Mouse (Mus musculus) ES-E14 (cell line): ENCODE results near the gene Mmgt2. TPM values are rescaled to one million over a fixed set of nuclear protein-coding genes. Genes with fewer than 3 reads are reported as not detected.

ENCODE experiments used
- DNase-seq: peaks from one replicate; pipeline ENCODE4 v3.0.0-alpha.2; 2013; ENCODE audit warnings: low read depth, low spot score
- H3K27ac ChIP-seq: 2 replicates; pipeline ENCODE4 v1.5.1; 2012; ENCODE audit warnings: low read depth, mild to moderate bottlenecking, low read length, moderate library complexity, mixed read lengths; ENCODE audit not compliant: poor library complexity, insufficient read depth, severe bottlenecking
- H3K36me3 ChIP-seq: 2 replicates; pipeline ENCODE4 v1.6.1; 2012; ENCODE audit warnings: mild to moderate bottlenecking, low read length, moderate library complexity, mixed read lengths; ENCODE audit not compliant: control insufficient read depth, poor library complexity, insufficient read depth, severe bottlenecking
- H3K4me1 ChIP-seq, 2 experiments: fragments of 150-350 bp in 1 of 2; sonication (generic) in 1 of 2; 2 replicates each; pipeline ENCODE4 v1.6.1; 2012; ENCODE audit warnings: low read length in 2 of 2, mild to moderate bottlenecking in 1 of 2, mixed read lengths in 1 of 2; ENCODE audit not compliant: control insufficient read depth in 2 of 2, insufficient read depth in 2 of 2, poor library complexity in 1 of 2
- H3K4me3 ChIP-seq, 2 experiments: fragments of 150-350 bp in 1 of 2; sonication (generic) in 1 of 2; 2 replicates each; pipeline ENCODE4 v1.5.1; 2012; ENCODE audit warnings: low read length in 2 of 2, low read depth in 1 of 2, mild to moderate bottlenecking in 1 of 2, mixed read lengths in 1 of 2; ENCODE audit not compliant: insufficient read depth in 1 of 2, poor library complexity in 1 of 2, severe bottlenecking in 1 of 2
- H3K9ac ChIP-seq: 2 replicates; pipeline ENCODE4 v1.6.1; 2012; ENCODE audit warnings: low read depth, mild to moderate bottlenecking, low read length, mixed read lengths; ENCODE audit not compliant: poor library complexity, insufficient read depth, severe bottlenecking
- H3K9me3 ChIP-seq: fragments of 150-350 bp; sonication (generic); 2 replicates; pipeline ENCODE4 v1.6.1; 2012; ENCODE audit warnings: low read depth, mild to moderate bottlenecking, low read length; ENCODE audit not compliant: control insufficient read depth, insufficient read depth
- CHD2 ChIP-seq: IDR thresholded peaks from 2 replicates; pipeline ENCODE4 v1.6.1; 2014; ENCODE audit warnings: mild to moderate bottlenecking, low read depth, low read length, inconsistent platforms
- HCFC1 ChIP-seq: IDR thresholded peaks from 2 replicates; pipeline ENCODE4 v1.6.1; 2012; ENCODE audit warnings: low read length, inconsistent platforms, borderline replicate concordance; ENCODE audit not compliant: insufficient read depth
- MAFK ChIP-seq: IDR thresholded peaks from 2 replicates; pipeline ENCODE4 v1.6.1; 2014; ENCODE audit warnings: mild to moderate bottlenecking, low read depth, low read length, inconsistent platforms; ENCODE audit not compliant: insufficient read depth
- ZC3H11A ChIP-seq: IDR thresholded peaks from 2 replicates; pipeline ENCODE4 v1.6.1; 2012; ENCODE audit warnings: low read depth, mild to moderate bottlenecking, inconsistent platforms, low read length, borderline replicate concordance
- ZNF384 ChIP-seq: IDR thresholded peaks from 2 replicates; pipeline ENCODE4 v1.6.1; 2012; ENCODE audit warnings: low read depth, low read length, inconsistent platforms
- in situ Hi-C, 2 experiments: fragments of 600-800 bp; cut with MboI; formaldehyde crosslinking; loops; one replicate each; pipeline ENCODE4 v1.15.1; 2025; ENCODE audit warnings: low sequenced_read_pairs in 2 of 2, inconsistent platforms in 1 of 2; ENCODE audit not compliant: unreplicated experiment in 2 of 2
- total RNA-seq: library from RNA; depleted of rRNA; stranded (reverse); fragments of 300-350 nt; gene quantifications from 2 replicates; pipeline ENCODE4 v1.2.3, GENCODE M21; 2012

Gene Mmgt2
- total RNA-seq, 1 experiment: 11.4 TPM

DNA sequence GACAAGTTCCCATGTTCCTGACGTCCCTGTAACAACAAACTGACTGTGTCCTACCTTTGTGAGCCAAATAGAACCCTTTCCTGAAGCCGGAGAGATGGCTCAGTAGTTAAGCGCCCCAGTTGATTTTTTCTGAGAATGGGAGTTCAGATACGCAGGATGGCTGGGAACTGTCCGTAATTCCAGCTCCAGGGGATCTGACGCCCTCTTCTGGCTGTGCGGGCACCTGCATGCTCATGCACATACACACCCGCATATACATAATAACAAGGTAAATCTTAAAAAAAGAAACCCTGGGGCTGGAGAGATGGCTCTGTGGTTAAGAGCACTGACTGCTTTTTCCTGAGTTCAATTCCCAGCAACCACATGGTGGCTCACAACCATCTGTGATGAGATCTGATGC lies 46.7 kb downstream of the Mmgt2 start:
- in situ Hi-C loops: no loop called here
- H3K4me3 ChIP-seq: no peak overlapping the region
- no peaks in the 10 kb centered on the region for H3K36me3 ChIP-seq

DNA sequence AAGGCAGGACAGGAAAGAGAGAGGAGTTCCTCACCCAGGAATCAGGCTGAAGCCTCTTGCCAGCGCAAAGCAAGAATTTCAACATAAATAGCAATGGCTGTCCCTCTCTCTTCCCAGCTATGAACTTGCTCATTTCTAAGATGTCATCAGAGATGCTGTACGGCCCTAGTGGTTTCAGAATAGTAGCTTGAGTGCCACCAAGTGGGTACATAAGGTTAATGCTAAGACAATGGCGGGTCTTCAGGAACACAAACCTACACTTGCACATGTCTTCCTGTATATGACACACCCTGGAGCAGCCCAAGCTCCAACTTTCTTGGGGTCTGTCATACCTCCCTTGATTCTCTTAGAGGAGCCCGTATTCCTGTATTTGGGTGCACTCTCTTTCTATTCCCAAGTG lies 51.3 kb downstream of the Mmgt2 start:
- Histone ChIP-seq H3K27ac (no peak overlapping the region), H3K4me3 (no peak overlapping the region), H3K36me3 (no peaks in the 10 kb centered on the region), H3K9ac (no peak overlapping the region), H3K4me1 (no peaks in the 10 kb centered on the region), H3K9me3 (no peaks in the 10 kb centered on the region)
- no peak for TF ChIP-seq HCFC1
- no peak for TF ChIP-seq CHD2
- no peak for TF ChIP-seq MAFK
- no peak for TF ChIP-seq ZNF384
- TF ChIP-seq ZC3H11A: no peak
- in situ Hi-C loops: no loop called here
- no peak for DNase-seq

More for the DNA sequence above, 46.7 kb downstream of the Mmgt2 start:
- Histone ChIP-seq H3K9ac (no peak overlapping the region), H3K27ac (no peak overlapping the region), H3K9me3 (no peaks in the 10 kb centered on the region), H3K4me1 (no peaks in the 10 kb centered on the region)
- DNase-seq: no peak
- no peak for TF ChIP-seq MAFK
- no peak for TF ChIP-seq ZC3H11A
- TF ChIP-seq CHD2: no peak
- no peak for TF ChIP-seq HCFC1
- no peak for TF ChIP-seq ZNF384

DNA sequence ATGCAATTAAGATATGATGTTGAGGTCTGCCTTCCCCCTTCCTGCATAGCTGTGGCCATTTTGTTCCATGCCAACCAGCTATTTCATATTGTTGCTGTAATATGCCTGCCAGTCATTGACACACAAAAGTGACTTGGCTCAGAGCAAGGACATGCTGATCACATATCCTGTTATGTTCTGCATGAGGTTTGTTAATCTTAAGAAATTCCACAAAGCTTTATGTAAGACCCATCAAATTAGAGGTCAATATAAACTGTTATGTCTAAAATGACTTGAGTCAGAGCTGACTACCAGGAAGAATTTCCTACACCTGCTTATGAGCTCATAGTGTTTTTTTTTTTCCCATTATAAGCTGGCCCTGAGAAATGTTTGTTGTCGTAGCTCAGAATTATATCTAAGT lies 52.8 kb downstream of the Mmgt2 start:
- in situ Hi-C loops: no loop called here
- TF ChIP-seq MAFK (no peak), ZC3H11A (no peak), HCFC1 (no peak), ZNF384 (no peak), CHD2 (no peak)
- Histone ChIP-seq H3K9ac (no peak overlapping the region), H3K9me3 (no peaks in the 10 kb centered on the region), H3K4me1 (no peaks in the 10 kb centered on the region), H3K27ac (no peak overlapping the region), H3K4me3 (no peak overlapping the region), H3K36me3 (no peaks in the 10 kb centered on the region)
- DNase-seq: no peak

DNA sequence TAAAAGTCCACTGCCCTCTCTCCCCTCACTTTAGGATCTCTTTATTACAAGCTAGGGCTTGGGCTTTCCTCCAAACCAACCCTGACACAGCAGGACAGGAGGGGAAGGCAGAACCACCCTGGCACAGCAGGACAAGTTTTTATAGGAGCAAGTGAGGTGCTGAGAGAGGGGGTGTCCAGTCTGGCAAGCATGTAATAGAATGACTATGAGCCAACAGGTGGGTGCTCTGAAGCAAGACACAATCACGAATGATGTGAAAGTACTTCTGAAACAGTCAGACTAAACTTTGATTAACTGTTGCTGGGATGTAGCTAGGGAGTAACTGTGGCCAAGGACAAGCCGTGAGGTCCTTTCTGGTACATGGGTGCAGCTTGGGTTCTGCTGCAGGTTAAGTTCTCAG lies 57.7 kb downstream of the Mmgt2 start:
- Histone ChIP-seq H3K27ac (no peak overlapping the region), H3K9me3 (no peaks in the 10 kb centered on the region), H3K4me3 (no peak overlapping the region), H3K4me1 (no peaks in the 10 kb centered on the region), H3K9ac (no peak overlapping the region), H3K36me3 (no peaks in the 10 kb centered on the region)
- in situ Hi-C loops: no loop called here
- no peak for TF ChIP-seq CHD2
- no peak for TF ChIP-seq HCFC1
- TF ChIP-seq ZNF384: no peak
- TF ChIP-seq ZC3H11A: no peak
- no peak for TF ChIP-seq MAFK
- DNase-seq: no peak

DNA sequence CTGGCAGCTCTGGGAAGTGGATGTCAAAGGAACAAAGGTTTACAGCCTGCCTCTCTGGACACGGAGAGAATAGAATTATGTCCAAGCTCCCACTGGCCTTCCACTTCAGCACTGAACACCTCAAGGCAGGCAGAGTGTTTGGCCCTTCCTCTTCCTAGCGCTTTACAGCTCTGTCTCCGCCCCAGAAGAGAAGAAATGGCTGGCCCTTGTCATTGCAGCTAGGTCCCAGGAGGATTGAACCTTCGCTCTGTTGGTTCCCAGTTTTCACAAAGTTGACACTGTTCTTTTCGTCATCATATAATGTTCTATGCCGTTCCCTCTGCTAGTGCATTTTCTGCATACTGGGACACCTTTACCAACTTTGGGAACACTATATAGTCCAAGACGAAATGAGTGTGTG lies 59.8 kb downstream of the Mmgt2 start:
- Histone ChIP-seq H3K27ac (no peak overlapping the region), H3K4me3 (no peak overlapping the region), H3K9ac (no peak overlapping the region), H3K36me3 (no peaks in the 10 kb centered on the region), H3K4me1 (no peaks in the 10 kb centered on the region), H3K9me3 (no peaks in the 10 kb centered on the region)
- in situ Hi-C loops: no loop called here
- TF ChIP-seq ZNF384: no peak
- TF ChIP-seq ZC3H11A: no peak
- no peak for TF ChIP-seq HCFC1
- no peak for TF ChIP-seq MAFK
- TF ChIP-seq CHD2: no peak
- DNase-seq: no peak
